Mouse (Mus musculus) limb, embryonic 14.5 days (tissue): Measurements from ENCODE around the gene Vmn2r8. TPM values are rescaled to one million over a fixed set of nuclear protein-coding genes. Genes with fewer than 3 reads are reported as not detected.
"Not testable (repeated sequence)": the region's sequence is repeated elsewhere in the genome, so short reads cannot be mapped to it uniquely, and the experiment has no call there.

Experiments
- ATAC-seq: fragments of 200-750 bp; cut with Nextera tagmentation; 2 replicates; pipeline ENCODE4 v1.8.0; 2017; ENCODE audit warnings: low read depth, moderate number of reproducible peaks, moderate TSS enrichment; ENCODE audit not compliant: low FRiP score
- DNase-seq: peaks from one replicate; pipeline ENCODE4 v3.0.0-alpha.2; 2015; ENCODE audit warnings: low spot score
- H3K27ac ChIP-seq: fragments of 300-500 bp; sonication (generic); replicated peaks from 2 replicates; pipeline ENCODE4 v1.5.1; 2014; ENCODE audit warnings: low read depth, mild to moderate bottlenecking, low read length, moderate library complexity, mixed read lengths
- H3K27me3 ChIP-seq: fragments of 300-500 bp; sonication (generic); 2 replicates; pipeline ENCODE4 v1.6.1; 2014; ENCODE audit warnings: low read length, mixed read lengths; ENCODE audit not compliant: control insufficient read depth, insufficient read depth
- H3K36me3 ChIP-seq: fragments of 300-500 bp; sonication (generic); 2 replicates; pipeline ENCODE4 v1.6.1; 2014; ENCODE audit warnings: mild to moderate bottlenecking, low read length, moderate library complexity, mixed read lengths; ENCODE audit not compliant: control insufficient read depth, insufficient read depth
- H3K4me1 ChIP-seq: fragments of 300-500 bp; sonication (generic); 2 replicates; pipeline ENCODE4 v1.6.1; 2014; ENCODE audit warnings: antibody characterized with exemption, low read length, mixed read lengths; ENCODE audit not compliant: control insufficient read depth, insufficient read depth
- H3K4me2 ChIP-seq: fragments of 300-500 bp; sonication (generic); replicated peaks from 2 replicates; pipeline ENCODE4 v1.6.1; 2014; ENCODE audit warnings: low read depth, mild to moderate bottlenecking, low read length, moderate library complexity; ENCODE audit not compliant: severe bottlenecking
- H3K4me3 ChIP-seq: fragments of 300-500 bp; sonication (generic); replicated peaks from 2 replicates; pipeline ENCODE4 v1.5.1; 2014; ENCODE audit warnings: low read length
- H3K9ac ChIP-seq: fragments of 300-500 bp; sonication (generic); 2 replicates; pipeline ENCODE4 v1.6.1; 2014; ENCODE audit warnings: mild to moderate bottlenecking, low read depth, low read length, moderate library complexity; ENCODE audit not compliant: severe bottlenecking
- H3K9me3 ChIP-seq: fragments of 300-500 bp; sonication (generic); 2 replicates; pipeline ENCODE4 v1.6.1; 2016; ENCODE audit warnings: low read length; ENCODE audit not compliant: control insufficient read depth
- POLR2A ChIP-seq: fragments of 200-500 bp; IDR thresholded peaks from 2 replicates; pipeline ENCODE4 v1.8.0; 2012; ENCODE audit warnings: inconsistent platforms, mild to moderate bottlenecking, moderate library complexity, borderline replicate concordance; ENCODE audit not compliant: insufficient read depth, insufficient read length; ENCODE audit errors: extremely low read depth
- WGBS: fragments of 180-500 bp; shearing (Covaris S2); extraction: QIAGEN DNeasy Blood & Tissue Kit; methylation state at CpG from one replicate; pipeline ENCODE4 v1.1.7; 2014; 5-methylcytosine and 5-hydroxymethylcytosine counted together
- polyA plus RNA-seq, 2 experiments: library from polyadenylated mRNA; depleted of rRNA in 1 of 2; stranded (reverse) in 1 of 2; unstranded in 1 of 2; fragments of >200 nt; fragmentation: Nextera tagmentation in 1 of 2; extraction: Ambion mirVana in 1 of 2; gene quantifications; 2 replicates each; pipeline versions ENCODE4 v1.2.1 to v1.2.3; 2012 to 2014

Gene Vmn2r8
- not detected in 2 replicates for polyA plus RNA-seq (2012; rRNA removed)
- polyA plus RNA-seq (2014; fragmentation: Nextera tagmentation; extraction: Ambion mirVana): not detected in 2 replicates

GRCm38 (mm10) chr5:108808750-108809149 lies at the start of gene Vmn2r8:
Vmn2r8 (minus strand) TSS chr5:108808850.
- not testable (repeated sequence) for H3K9me3 ChIP-seq, H3K4me1 ChIP-seq, H3K4me2 ChIP-seq, H3K36me3 ChIP-seq, H3K4me3 ChIP-seq, ATAC-seq, DNase-seq, H3K27ac ChIP-seq, H3K9ac ChIP-seq, H3K27me3 ChIP-seq
- 65% methylated on average over 2 of the region's 2 CpGs for WGBS

GRCm38 (mm10) chr5:108852501-108852900 lies 43.9 kb upstream of the Vmn2r8 start, which contains the start of gene Vmn2r9:
Vmn2r9 (minus strand) TSS chr5:108852601.
- not testable (repeated sequence) for H3K9me3 ChIP-seq, H3K4me1 ChIP-seq, H3K36me3 ChIP-seq, ATAC-seq, H3K4me3 ChIP-seq, H3K27me3 ChIP-seq, H3K27ac ChIP-seq, DNase-seq, H3K4me2 ChIP-seq, H3K9ac ChIP-seq
- 52% methylated on average over 1 of the region's 1 CpGs for WGBS

GRCm38 (mm10) chr5:108849466-108849865 lies 40.8 kb upstream of the Vmn2r8 start:
- Histone ChIP-seq H3K4me1 (no peaks in the 10 kb centered on the region), H3K9me3 (no peaks in the 10 kb centered on the region), H3K27ac (no peak overlapping the region), H3K36me3 (no peaks in the 10 kb centered on the region), H3K4me3 (no peak overlapping the region), H3K9ac (no peak overlapping the region), H3K4me2 (no peak overlapping the region), H3K27me3 (no peaks in the 10 kb centered on the region)
- no peak for TF ChIP-seq POLR2A
- DNase-seq: no peak
- whole genome bisulfite sequencing: 32% methylated on average over 1 of the region's 1 CpGs
- ATAC-seq: no peak

- Histone ChIP-seq H3K4me3 (no peak overlapping the region), H3K27me3 (no peaks in the 10 kb centered on the region), H3K36me3 (no peaks in the 10 kb centered on the region), H3K9me3 (no peaks in the 10 kb centered on the region), H3K4me1 (no peaks in the 10 kb centered on the region), H3K4me2 (no peak overlapping the region), H3K9ac (no peak overlapping the region), H3K27ac (no peak overlapping the region)
- no peak for TF ChIP-seq POLR2A
- DNase-seq (no peak), ATAC-seq (no peak)
- 59% methylated on average over 1 of the region's 1 CpGs for WGBS
These were observed 27.5 kb upstream of the Vmn2r8 start for GRCm38 (mm10) chr5:108836156-108836555.

GRCm38 (mm10) chr5:108823276-108823675 lies 14.6 kb upstream of the Vmn2r8 start:
- 85% methylated on average over 2 of the region's 2 CpGs for WGBS
- DNase-seq: no peak
- Histone ChIP-seq H3K4me2 (no peak overlapping the region), H3K36me3 (no peaks in the 10 kb centered on the region), H3K4me1 (no peaks in the 10 kb centered on the region), H3K27ac (no peak overlapping the region), H3K9me3 (no peaks in the 10 kb centered on the region), H3K9ac (no peak overlapping the region), H3K4me3 (no peak overlapping the region), H3K27me3 (no peaks in the 10 kb centered on the region)
- no peak for TF ChIP-seq POLR2A
- no peak for ATAC-seq

GRCm38 (mm10) chr5:108803646-108804045 lies 5.0 kb downstream of the Vmn2r8 start:
- no peak for TF ChIP-seq POLR2A

GRCm38 (mm10) chr5:108795263-108795662 lies 13.4 kb downstream of the Vmn2r8 start, which contains the start of gene Tmed11:
Tmed11 (minus strand) TSS chr5:108795363.
- H3K9me3 ChIP-seq, DNase-seq, H3K9ac ChIP-seq, H3K27ac ChIP-seq, H3K4me3 ChIP-seq, H3K4me1 ChIP-seq, H3K4me2 ChIP-seq, H3K27me3 ChIP-seq, ATAC-seq, H3K36me3 ChIP-seq: not testable (repeated sequence)
- 64% methylated on average over 2 of the region's 2 CpGs for WGBS

More at GRCm38 (mm10) chr5:108803646-108804045, 5.0 kb downstream of the Vmn2r8 start:
- no peak overlapping the region for H3K4me2 ChIP-seq
- no peaks in the 10 kb centered on the region for H3K4me1 ChIP-seq
- 35% methylated on average over 1 of the region's 1 CpGs for WGBS
- no peak overlapping the region for H3K9ac ChIP-seq
- ATAC-seq (no peak), DNase-seq (no peak)
- no peaks in the 10 kb centered on the region for H3K36me3 ChIP-seq
- H3K9me3 ChIP-seq: no peaks in the 10 kb centered on the region
- no peak overlapping the region for H3K27ac ChIP-seq
- H3K27me3 ChIP-seq: no peaks in the 10 kb centered on the region
- H3K4me3 ChIP-seq: no peak overlapping the region

- H3K36me3 ChIP-seq, H3K4me2 ChIP-seq, ATAC-seq, H3K4me3 ChIP-seq, H3K9me3 ChIP-seq, H3K9ac ChIP-seq, DNase-seq, H3K27me3 ChIP-seq, H3K27ac ChIP-seq, H3K4me1 ChIP-seq: not testable (repeated sequence)
- 39% methylated on average over 1 of the region's 1 CpGs for WGBS
These were observed 18.3 kb downstream of the Vmn2r8 start for GRCm38 (mm10) chr5:108790385-108790784.
